Comparison of ENCODE assay signal across 19 mouse cellular contexts in genomic region chr4:124809136-124809883, GRCm38 (mm10). TPM values are rescaled to one million over a fixed set of nuclear protein-coding genes. Genes with fewer than 3 reads are reported as not detected.
DNase-seq lines count a peak whose midpoint lies in the region; ATAC-seq and TF ChIP-seq lines count a peak whose summit lies in the region.
"Had no signal": no experiment of that assay in that cellular context is flagged by ENCODE, and none has a peak within 500 bp of the region (broad histone marks: within the 10 kb centered on the region; RNA-seq: fewer than 3 reads in every experiment).

No protein-coding gene starts in this region.

- DNase-seq in kidney, adult 2 months = peak; percentile 68
- peak; percentile 51 to 56 for DNase-seq in kidney, postnatal 25 days
- DNase-seq in lung, postnatal 10 days = no peak
- DNase-seq in layer of hippocampus, adult 11-12 months (ENCODE audit: low spot score) = no peak
- DNase-seq: adrenal gland, postnatal 36 days; cerebellum, adult 9-10 months; embryo, embryonic 11 days; gastrocnemius, postnatal 10 days; layer of hippocampus, postnatal 36 days; lung, embryonic 14.5 days had no signal

- no peak overlapping the region for H3K4me3 ChIP-seq in kidney, adult 2 months (ENCODE audit: insufficient read depth, low read depth, low read length)
- no peak overlapping the region for H3K4me3 ChIP-seq in kidney, embryonic 15.5 days (replicated peaks)
- H3K4me3 ChIP-seq in brown adipose tissue, adult 24 weeks (ENCODE audit: insufficient read depth, low read depth, low read length) = no peak overlapping the region
- H3K4me3 ChIP-seq: embryonic facial prominence, embryonic 15.5 days; forebrain, embryonic 10.5 days; heart, adult 2 months; hindbrain, embryonic 13.5 days; limb, embryonic 10.5 days had no signal

- H3K36me3 ChIP-seq in kidney, adult 2 months (ENCODE audit: control insufficient read depth, insufficient read depth, low read length) = no peaks in the 10 kb centered on the region
- H3K36me3 ChIP-seq in kidney, embryonic 15.5 days = peaks cover 59% of the 10 kb centered on the region

- H3K4me2 ChIP-seq in kidney, embryonic 15.5 days = no peak overlapping the region
- H3K4me2 ChIP-seq: embryonic facial prominence, embryonic 15.5 days; hindbrain, embryonic 13.5 days; lung, embryonic 14.5 days had no signal

- peaks cover 7% of the 10 kb centered on the region for H3K4me1 ChIP-seq in kidney, adult 2 months (ENCODE audit: control insufficient read depth, insufficient read depth, low read length)
- peaks cover 11% of the 10 kb centered on the region for H3K4me1 ChIP-seq in kidney, embryonic 15.5 days
- peaks cover 10% of the 10 kb centered on the region for H3K4me1 ChIP-seq in brown adipose tissue, adult 24 weeks (ENCODE audit: control insufficient read depth, insufficient read depth, insufficient read length, low read length)
- H3K4me1 ChIP-seq: embryonic facial prominence, embryonic 15.5 days; limb, embryonic 10.5 days had no signal

- TF ChIP-seq POLR2A in kidney, adult 2 months (IDR thresholded peaks at IDR 0.05; ENCODE audit: low read depth, low read length) = no peak

- no peak overlapping the region for H3K9ac ChIP-seq in kidney, embryonic 15.5 days
- H3K9ac ChIP-seq: embryonic facial prominence, embryonic 15.5 days; hindbrain, embryonic 13.5 days; lung, embryonic 14.5 days had no signal

- peak overlapping the region; percentile 62 for H3K27ac ChIP-seq in kidney, adult 2 months (ENCODE audit: insufficient read depth, low read depth, low read length)
- H3K27ac ChIP-seq in kidney, embryonic 15.5 days = no peak overlapping the region
- H3K27ac ChIP-seq in brown adipose tissue, adult 24 weeks (replicated peaks; ENCODE audit: low read depth, low read length) = peak overlapping the region; percentile 41; the same call in 1 of the 2 replicates
- H3K27ac ChIP-seq: embryonic facial prominence, embryonic 15.5 days; forebrain, embryonic 10.5 days; heart, adult 2 months; hindbrain, embryonic 13.5 days; limb, embryonic 10.5 days had no signal

- H3K27me3 ChIP-seq in kidney, adult 2 months (replicated peaks; ENCODE audit: control insufficient read depth, insufficient read depth, low read length) = no peaks in the 10 kb centered on the region
- no peaks in the 10 kb centered on the region for H3K27me3 ChIP-seq in kidney, embryonic 15.5 days
- H3K27me3 ChIP-seq: embryonic facial prominence, embryonic 15.5 days; hindbrain, embryonic 13.5 days; megakaryocyte, embryonic 14.5 days had no signal

- whole genome bisulfite sequencing in kidney, adult 2 months = 40% methylated on average over 9 of the region's 9 CpGs
- WGBS in kidney, embryonic 15.5 days = 72% methylated on average over 9 of the region's 9 CpGs

- no peak for ATAC-seq in kidney, embryonic 15.5 days (replicated peaks; ENCODE audit: low FRiP score)
- ATAC-seq in megakaryocyte, adult 5-6 weeks (ENCODE audit: poor library complexity, severe bottlenecking) = peak; percentile 38

- TF ChIP-seq CTCF in kidney, adult 2 months (conservative IDR thresholded peaks at IDR 0.05; ENCODE audit: insufficient read depth, insufficient read length, low read depth, low read length) = no peak

- no peaks in the 10 kb centered on the region for H3K9me3 ChIP-seq in kidney, embryonic 15.5 days (replicated peaks)
- H3K9me3 ChIP-seq: embryonic facial prominence, embryonic 15.5 days; forebrain, embryonic 10.5 days; hindbrain, embryonic 13.5 days; limb, embryonic 10.5 days; megakaryocyte, embryonic 14.5 days had no signal

RNA-seq across cellular contexts. Expression of gene Mtf1, which starts 7.4 kb away (rescaled TPM):
- 7.5 and 8.9 TPM in 2 replicates for polyA plus RNA-seq in kidney, adult 2 months (2012; rRNA removed)
- 14.2 and 15.5 TPM in 2 replicates for polyA plus RNA-seq in kidney, embryonic 15.5 days (2015; fragmentation: Nextera tagmentation; extraction: Ambion mirVana)
- 6.2 and 6.9 TPM in 2 replicates for polyA plus RNA-seq in brown adipose tissue, adult 24 weeks (2012; ENCODE audit: insufficient read depth, insufficient read length, missing spikeins)
- total RNA-seq in megakaryocyte, adult 5-6 weeks (2015) = 22.8 and 25.4 TPM in 2 replicates
- 24.5 and 24.9 TPM in 2 replicates for total RNA-seq in megakaryocyte, adult 5-6 weeks (2017)

RNA-seq across cellular contexts. Expression of gene Yrdc, which starts 41.2 kb away (rescaled TPM):
- polyA plus RNA-seq in kidney, adult 2 months (2012; rRNA removed) = 34.3 TPM in 2 replicates
- 35.0 and 42.5 TPM in 2 replicates for polyA plus RNA-seq in kidney, embryonic 15.5 days (2015; fragmentation: Nextera tagmentation; extraction: Ambion mirVana)
- 15.8 and 17.4 TPM in 2 replicates for polyA plus RNA-seq in brown adipose tissue, adult 24 weeks (2012; ENCODE audit: insufficient read depth, insufficient read length, missing spikeins)
- total RNA-seq in megakaryocyte, adult 5-6 weeks (2015) = 19.7 and 21.3 TPM in 2 replicates
- 19.1 and 48.6 TPM in 2 replicates for total RNA-seq in megakaryocyte, adult 5-6 weeks (2017)

RNA-seq across cellular contexts. Expression of gene 1110065P20Rik, which starts 41.7 kb away (rescaled TPM):
- 57.8 and 69.5 TPM in 2 replicates for polyA plus RNA-seq in kidney, adult 2 months (2012; rRNA removed)
- 46.9 and 50.3 TPM in 2 replicates for polyA plus RNA-seq in kidney, embryonic 15.5 days (2015; fragmentation: Nextera tagmentation; extraction: Ambion mirVana)
- polyA plus RNA-seq in brown adipose tissue, adult 24 weeks (2012; ENCODE audit: insufficient read depth, insufficient read length, missing spikeins) = 37.8 and 44.1 TPM in 2 replicates
- 5.8 and 6.3 TPM in 2 replicates for total RNA-seq in megakaryocyte, adult 5-6 weeks (2015)
- 1.6 and 1.7 TPM in 2 replicates for total RNA-seq in megakaryocyte, adult 5-6 weeks (2017)

RNA-seq across cellular contexts. Expression of gene Maneal, which starts 52.7 kb away (rescaled TPM):
- polyA plus RNA-seq in kidney, adult 2 months (2012; rRNA removed) = 0.27 and 0.33 TPM in 2 replicates
- 0.49 and 0.71 TPM in 2 replicates for polyA plus RNA-seq in kidney, embryonic 15.5 days (2015; fragmentation: Nextera tagmentation; extraction: Ambion mirVana)
- 0.42 TPM in 1 of 2 replicates, not detected in the other for polyA plus RNA-seq in brown adipose tissue, adult 24 weeks (2012; ENCODE audit: insufficient read depth, insufficient read length, missing spikeins)
- total RNA-seq in megakaryocyte, adult 5-6 weeks (2015) = 0.93 TPM in 1 of 2 replicates, not detected in the other
- not detected in 2 replicates for total RNA-seq in megakaryocyte, adult 5-6 weeks (2017)

Comparison
In these comparisons a context has a peak if more than half of its experiments do, and no peak if none do; other contexts are left out.
1. DNase-seq: peak in kidney, adult 2 months (single experiment) and kidney, postnatal 25 days (2 of 2); none in lung, postnatal 10 days (single experiment) and layer of hippocampus, adult 11-12 months (single experiment).